Mouse (Mus musculus) inflammation-experienced regulatory T-cells, adult 6 months (primary cell): ENCODE data around the gene Gm49378. TPM values are rescaled to one million over a fixed set of nuclear protein-coding genes. Genes with fewer than 3 reads are reported as not detected.

Source experiments
- ATAC-seq: one replicate; pipeline ENCODE4 v1.8.0; 2017
- polyA plus RNA-seq, 3 experiments: library from polyadenylated mRNA; unstranded; fragments of 100-300 nt; shearing (Covaris generic); gene quantifications; one replicate each; pipeline ENCODE4 v1.2.1; 2017

Gm49378 gene
- polyA plus RNA-seq, 3 experiments from 2014 or later: 0.44 to 2.8 (median 2.5) TPM

- peak; percentile 65 for ATAC-seq
These were observed 8.4 kb downstream of the Gm49378 start for GRCm38 (mm10) chr14:55629312-55629711.

DNA sequence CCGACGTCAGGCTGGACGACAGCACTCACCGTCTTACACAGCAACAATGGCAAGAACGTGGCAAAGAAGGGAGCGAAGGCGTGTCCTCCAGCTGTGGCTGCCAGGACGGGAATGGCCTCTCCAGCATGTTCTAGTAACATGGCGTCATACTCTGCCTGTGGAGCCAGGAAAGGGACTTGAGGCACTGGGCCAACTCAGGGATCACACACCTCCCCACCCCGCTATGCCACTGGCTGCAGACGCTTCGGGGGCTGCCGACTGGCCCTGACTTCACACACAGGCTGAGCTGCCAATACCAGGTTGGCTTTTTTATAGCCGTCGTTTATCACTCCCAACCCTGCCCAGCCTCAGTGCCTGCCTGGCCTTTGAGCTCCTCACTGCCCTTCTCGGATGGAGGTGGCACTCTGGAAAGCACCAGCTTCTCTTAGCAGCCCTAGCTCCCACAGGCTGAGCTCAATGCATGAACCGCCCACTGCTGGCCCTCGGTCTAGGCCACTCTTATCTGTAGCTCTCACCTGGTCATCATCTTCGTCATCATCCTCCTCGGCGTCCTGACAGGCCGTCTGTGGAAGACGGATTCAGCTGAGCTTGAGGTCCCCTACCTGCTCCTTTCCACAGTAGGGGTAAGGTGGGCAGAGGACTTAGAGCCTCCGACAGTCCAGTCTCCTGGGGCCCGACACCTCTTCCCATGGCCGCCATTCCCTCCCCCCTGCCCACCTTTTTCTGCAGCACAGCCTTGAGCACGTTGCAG, 9.4 kb downstream of the Gm49378 start:
- ATAC-seq: no peak

GRCm38 (mm10) chr14:55618486-55619195, 19.1 kb downstream of the Gm49378 start:
- ATAC-seq: no peak

DNA sequence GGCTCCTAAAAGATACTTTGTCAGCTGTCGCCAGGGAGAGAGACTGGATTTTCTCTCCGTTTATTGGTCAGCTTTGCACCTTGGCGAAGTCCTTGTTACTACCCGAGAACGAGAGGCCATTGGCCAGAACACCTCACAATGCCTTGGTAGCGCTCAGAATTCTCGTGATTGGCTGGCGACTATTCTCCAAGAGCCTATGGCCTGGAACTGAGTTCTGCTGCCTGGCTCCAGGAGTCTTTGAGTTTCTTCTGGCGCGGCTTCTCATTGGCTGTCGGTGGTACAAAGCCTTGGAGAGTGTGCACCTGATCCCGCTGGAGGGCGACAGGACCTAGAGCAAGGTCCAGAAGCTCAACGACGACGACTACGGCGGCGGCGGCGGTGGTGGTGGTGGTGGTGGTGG, 19.9 kb downstream of the Gm49378 start, which contains the start of gene Rec8:
Gene Rec8 (plus strand): TSS at position 216 of the 400 bp plus-strand sequence.
- ATAC-seq: peak; percentile 60

GRCm38 (mm10) chr14:55616844-55617243, 20.9 kb downstream of the Gm49378 start:
- no peak for ATAC-seq

- no peak for ATAC-seq
These were observed 21.8 kb downstream of the Gm49378 start for GRCm38 (mm10) chr14:55615876-55616275.

DNA sequence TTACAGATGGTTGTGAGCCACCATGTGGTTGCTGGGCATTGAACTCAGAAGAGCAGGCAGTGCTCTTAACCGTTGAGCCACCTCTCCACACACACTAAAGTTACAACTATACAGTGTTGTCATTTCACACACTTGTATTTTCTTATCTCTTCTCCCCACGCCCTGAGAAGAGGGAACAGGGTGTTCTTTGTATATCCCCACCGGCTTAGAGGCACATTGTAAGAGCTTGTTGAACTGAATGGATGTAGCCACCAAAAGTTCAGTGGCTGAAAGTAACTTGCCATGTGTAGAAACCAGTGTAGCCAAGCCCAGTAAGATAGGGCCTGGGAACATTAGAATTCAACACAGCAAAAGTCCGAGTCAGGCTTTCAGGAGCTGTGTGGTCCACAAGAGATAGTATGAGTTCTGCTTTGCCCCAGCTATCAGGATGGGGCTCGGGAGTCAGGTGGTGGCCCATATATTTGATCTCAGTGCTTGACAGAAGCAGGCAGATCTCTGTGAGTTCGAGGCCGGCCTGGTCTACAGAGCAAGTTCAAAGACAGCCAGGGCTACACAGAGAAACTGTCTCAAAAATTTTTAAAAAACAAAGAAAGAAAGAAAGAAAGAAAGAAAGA, 23.0 kb downstream of the Gm49378 start:
- ATAC-seq: no peak

- no peak for ATAC-seq
These were observed 24.3 kb downstream of the Gm49378 start for GRCm38 (mm10) chr14:55613346-55613745.

DNA sequence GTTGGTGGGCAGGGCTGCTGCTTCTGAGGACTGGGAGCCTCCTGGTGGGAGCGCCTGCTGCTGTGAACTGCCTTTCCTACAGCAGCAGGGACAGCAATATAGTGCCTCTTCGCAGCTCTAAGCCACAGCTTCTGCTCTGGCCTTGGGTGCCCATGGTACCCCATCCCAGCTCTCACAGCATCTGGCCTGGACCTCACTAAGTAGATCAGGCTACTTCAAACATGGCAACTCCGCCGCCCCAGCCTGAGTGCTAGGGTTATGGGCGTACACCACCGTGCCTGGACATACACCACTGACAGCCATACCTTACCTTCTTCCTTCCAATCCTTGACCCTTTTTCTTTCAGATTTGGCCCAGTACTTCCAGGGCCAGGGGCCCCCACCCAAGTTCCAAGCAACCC, 29.4 kb downstream of the Gm49378 start:
- ATAC-seq: no peak

DNA sequence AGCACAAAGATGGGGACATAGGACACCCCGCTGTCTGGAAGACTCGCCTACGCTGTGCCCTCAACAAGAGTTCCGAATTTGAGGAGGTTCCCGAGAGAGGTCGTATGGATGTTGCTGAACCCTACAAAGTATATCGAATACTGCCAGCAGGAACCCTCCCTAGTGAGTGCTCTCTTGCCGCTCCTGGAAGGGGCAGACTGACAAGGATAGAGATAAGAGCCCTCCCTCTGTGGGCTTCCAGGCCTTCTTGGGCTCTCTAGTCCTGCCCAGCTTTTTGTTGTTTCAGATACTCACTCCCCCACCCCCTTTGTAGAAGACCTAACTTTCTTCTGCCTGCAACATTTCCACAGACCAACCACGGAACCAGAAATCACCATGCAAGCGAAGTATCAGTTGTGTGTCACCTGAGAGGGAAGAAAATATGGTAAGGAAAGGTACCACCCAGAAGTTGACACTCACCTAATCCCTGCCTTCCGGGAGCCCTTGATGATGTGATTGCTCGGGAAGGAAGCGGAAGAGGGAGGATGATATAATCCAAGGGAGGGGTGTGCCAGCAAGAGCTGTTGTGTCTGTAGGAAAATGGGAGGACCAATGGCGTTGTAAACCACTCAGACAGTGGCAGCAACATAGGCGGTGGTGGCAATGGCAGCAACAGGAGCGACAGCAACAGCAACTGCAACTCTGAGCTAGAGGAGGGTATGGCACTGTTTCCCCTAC, 31.8 kb downstream of the Gm49378 start:
- no peak for ATAC-seq

DNA sequence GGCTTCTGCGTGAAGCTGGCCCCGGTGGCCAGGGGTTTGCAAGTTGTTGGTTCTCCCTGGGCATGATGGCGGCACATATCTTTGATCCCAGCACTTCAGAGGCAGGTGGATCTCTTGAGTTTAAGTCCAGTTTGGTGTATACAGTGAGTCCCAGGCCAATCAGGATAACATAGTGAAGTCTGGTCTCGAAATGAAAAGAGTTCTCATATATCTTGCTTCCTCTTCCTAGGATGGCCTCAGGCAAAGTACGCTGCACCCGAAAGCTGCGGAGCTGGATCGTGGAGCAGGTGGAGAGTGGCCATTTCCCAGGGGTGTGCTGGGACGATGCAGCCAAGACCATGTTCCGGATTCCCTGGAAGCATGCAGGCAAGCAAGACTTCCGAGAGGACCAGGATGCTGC, 32.9 kb downstream of the Gm49378 start:
- ATAC-seq: no peak

GRCm38 (mm10) chr14:55603633-55604576, 33.8 kb downstream of the Gm49378 start:
- ATAC-seq: peak; percentile 97

DNA sequence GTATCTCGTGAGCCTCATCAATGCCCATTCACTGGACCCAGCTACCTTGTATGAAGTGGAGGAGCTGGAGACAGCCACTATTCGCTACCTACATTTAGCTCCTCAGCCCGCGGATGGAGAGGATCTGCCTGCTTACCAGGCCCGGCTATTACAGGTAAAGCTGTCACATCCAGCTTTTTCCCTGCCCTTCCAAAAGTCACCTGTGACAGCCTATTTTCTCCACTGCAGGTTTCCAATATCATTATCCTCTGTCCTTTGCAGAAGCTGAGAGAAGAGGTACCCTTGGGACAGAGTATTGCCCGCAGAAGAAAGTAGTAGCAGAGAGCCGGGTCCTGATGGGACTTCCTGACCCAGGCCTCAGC, 34.4 kb downstream of the Gm49378 start, which contains the start of gene Irf9:
Gene Irf9 (plus strand): TSS at position 301 of the 362 bp plus-strand sequence.
- no peak for ATAC-seq

- no peak for ATAC-seq
These were observed 38.9 kb downstream of the Gm49378 start for GRCm38 (mm10) chr14:55598521-55599390.

- no peak for ATAC-seq
These were observed 41.5 kb downstream of the Gm49378 start for GRCm38 (mm10) chr14:55596036-55596690.

DNA sequence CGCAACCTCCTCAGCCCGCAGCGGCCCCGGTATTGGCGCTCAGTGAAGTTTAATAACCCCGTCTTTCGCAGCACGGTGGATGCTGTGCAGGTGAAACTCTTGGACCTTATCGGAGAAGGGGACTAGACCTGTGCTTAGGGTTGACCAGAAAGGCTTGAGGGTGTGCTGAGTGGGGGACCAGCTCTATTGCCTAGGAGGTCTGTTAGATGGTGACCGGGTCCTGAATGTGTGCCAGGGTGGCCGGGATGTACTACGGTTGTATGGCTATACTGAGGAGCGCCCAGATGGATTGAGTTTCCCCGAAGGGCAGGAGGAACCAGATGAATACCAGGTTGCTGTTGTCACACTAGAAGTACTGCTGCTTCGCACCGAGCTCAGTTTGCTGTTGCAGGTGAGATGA, 45.5 kb downstream of the Gm49378 start:
- no peak for ATAC-seq

GRCm38 (mm10) chr14:55591331-55591891, 46.3 kb downstream of the Gm49378 start, which contains the start of gene Rnf31:
Gene Rnf31 (plus strand): TSS chr14:55591708.
- ATAC-seq: peak; percentile 75

DNA sequence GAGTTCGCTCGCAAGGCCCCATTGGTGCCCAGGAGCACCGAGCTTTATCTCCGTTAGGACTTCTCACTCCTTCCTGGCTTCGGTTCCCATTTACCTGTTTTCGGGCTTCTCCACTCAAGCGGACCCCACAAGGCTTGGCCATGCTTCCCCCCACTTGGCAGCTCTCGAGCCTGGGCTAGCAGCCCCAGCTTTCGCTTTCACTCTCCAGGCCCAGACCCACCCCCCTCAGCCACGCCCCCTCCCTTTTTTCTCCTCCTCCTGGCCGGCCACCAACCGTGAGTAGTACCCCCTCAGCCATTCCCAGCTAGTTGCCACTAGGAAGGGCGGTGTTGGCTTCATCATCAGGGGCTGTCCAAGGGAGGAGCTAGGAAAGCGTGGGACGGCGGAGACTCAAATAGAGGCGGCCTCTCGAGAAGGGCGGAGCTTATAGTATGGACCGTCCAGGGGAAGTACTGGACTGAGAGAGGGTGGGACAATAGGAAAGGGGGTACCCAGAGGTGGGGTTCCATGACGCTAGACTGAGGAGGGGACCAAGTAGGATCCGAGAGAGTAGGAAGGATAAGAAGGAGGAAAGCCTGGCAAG, 46.9 kb downstream of the Gm49378 start, which contains the start of gene Psme2:
Gene Psme2 (minus strand): TSS at position 366 of the 583 bp plus-strand sequence.
- peak; percentile 57 for ATAC-seq
